Mouse (Mus musculus): Measurements from ENCODE around the gene Phf20. TPM values are rescaled to one million over a fixed set of nuclear protein-coding genes. Genes with fewer than 3 reads are reported as not detected.
"Not testable (repeated sequence)": the region's sequence is repeated elsewhere in the genome, so short reads cannot be mapped to it uniquely, and the experiment has no call there.

The Phf20 gene
- polyA plus RNA-seq, 1 experiment = 21.2 TPM

- DNase-seq (ENCODE audit: low read depth) = no peak
Observed at GRCm38 (mm10) chr2:156197129-156197911, 1.1 kb downstream of the Phf20 start.

DNA sequence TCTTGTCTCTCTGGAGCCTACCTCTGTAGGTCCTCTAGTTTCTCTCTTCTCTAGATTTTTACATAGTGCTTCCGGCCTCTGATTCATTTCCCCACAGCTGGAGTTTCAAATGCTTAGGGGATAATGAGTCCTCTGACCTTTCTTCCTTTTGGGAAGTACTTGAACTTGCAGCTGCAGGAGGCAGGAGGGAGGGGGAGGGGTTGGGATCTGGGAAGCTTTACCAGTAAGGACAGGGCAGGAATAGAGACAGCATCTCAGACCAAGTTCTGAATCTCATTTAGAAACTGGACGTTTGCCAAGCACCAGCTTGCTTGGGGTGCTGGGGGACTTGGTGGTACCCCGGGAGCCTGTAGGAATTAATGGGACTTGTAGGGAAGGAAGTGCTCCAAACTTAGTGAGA is 3.7 kb downstream of the Phf20 start:
- DNase-seq (ENCODE audit: low read depth) = no peak

- no peak for DNase-seq (ENCODE audit: low read depth)
Observed at GRCm38 (mm10) chr2:156201486-156201885, 5.2 kb downstream of the Phf20 start.

DNA sequence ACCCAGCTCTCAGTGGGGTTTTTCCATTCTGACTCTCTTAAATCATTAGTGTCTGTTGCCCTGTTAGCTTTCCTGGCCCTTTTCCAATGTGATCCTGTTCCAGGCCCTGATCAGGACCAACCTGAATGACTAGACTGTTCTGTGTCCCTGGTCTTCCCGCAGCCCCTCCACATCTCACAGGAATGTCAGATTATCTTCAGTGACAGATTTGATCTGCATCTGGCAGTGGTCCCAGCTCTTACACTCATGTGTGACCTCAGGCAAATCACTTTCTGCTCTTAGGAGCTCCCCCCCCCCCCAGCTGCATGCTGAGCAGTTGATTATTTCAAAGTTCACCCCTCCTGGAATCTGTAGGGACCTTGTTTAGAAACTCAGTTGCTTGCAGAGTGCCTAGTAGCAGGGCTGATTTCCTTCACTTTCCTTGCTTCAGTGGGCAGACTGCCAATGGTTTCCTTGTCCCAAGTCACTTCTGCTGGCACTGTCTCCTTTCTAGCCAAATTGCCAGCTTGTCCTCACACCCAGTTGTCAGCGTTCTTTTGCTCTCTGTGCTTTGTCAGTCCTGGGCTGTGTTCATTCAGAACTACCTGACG is 6.7 kb downstream of the Phf20 start:
- DNase-seq (ENCODE audit: low read depth) = no peak

DNA sequence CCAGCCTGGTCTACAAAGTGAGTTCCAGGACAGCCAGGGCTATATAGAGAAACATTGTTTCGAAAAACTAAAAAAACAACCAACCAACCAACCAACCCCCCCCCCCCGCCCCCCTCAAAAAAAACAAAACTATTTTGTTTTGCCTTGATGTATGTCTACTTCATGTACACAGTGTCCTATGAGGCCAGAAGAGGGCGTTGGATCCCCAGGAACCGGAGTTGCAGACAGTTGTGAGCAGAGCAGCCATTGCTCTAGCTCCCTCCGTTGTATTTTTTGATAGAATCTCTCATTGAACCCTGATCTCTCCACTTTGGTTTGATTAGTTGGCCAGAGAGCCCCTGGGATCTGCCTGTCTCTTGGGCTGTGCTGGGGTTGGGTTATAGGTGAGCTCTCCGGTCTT is 7.7 kb downstream of the Phf20 start:
- DNase-seq (ENCODE audit: low read depth) = no peak

GRCm38 (mm10) chr2:156217786-156218185 is 21.5 kb downstream of the Phf20 start:
- no peak for DNase-seq (ENCODE audit: low read depth)

DNA sequence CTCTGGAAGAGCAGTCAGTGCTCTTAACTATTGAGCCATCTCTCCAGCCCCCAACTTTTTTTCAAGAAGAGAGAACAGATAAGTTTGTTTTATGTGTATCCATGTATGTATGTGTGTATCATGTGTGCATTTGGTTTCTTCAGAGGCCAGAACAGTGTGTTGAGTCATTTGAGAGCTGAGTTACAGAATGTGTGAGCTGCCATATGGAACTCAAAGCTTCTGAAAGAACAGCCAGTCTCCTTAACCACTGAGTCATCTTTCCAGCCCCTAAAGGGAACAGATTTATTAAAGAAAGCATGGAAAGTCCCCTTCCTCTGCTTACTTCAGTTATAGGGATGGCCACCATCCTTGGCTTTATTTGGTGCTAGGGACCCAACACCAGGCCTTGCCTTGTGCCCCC is 25.8 kb downstream of the Phf20 start:
- no peak for DNase-seq (ENCODE audit: low read depth)

DNA sequence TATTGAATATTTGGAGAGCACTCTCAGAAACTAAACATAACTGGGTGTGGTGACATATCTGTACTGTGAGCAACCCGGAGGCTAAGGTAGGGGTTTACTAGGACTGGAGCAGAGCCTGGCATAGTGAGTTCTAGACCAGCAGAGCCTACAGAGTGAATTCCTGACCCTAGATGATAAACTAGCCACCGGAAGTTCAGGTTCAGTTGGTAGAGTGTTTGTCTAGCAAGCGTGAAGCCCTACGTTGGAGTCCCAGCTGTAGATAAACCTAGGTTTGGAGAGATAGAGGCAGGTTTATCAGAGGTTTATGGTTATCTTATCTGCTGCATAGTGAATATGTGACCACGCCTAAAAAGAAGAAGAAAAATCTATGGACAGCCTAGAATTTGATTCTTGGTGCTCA is 27.8 kb downstream of the Phf20 start:
- DNase-seq (ENCODE audit: low read depth) = no peak

- DNase-seq (ENCODE audit: low read depth) = no peak
Observed at GRCm38 (mm10) chr2:156227689-156228088, 31.4 kb downstream of the Phf20 start.

GRCm38 (mm10) chr2:156229171-156229570 is 32.9 kb downstream of the Phf20 start:
- DNase-seq (ENCODE audit: low read depth) = no peak

- DNase-seq (ENCODE audit: low read depth) = no peak
Observed at GRCm38 (mm10) chr2:156231340-156231739, 35.1 kb downstream of the Phf20 start.

- no peak for DNase-seq (ENCODE audit: low read depth)
Observed at GRCm38 (mm10) chr2:156233275-156233948, 37.1 kb downstream of the Phf20 start.

DNA sequence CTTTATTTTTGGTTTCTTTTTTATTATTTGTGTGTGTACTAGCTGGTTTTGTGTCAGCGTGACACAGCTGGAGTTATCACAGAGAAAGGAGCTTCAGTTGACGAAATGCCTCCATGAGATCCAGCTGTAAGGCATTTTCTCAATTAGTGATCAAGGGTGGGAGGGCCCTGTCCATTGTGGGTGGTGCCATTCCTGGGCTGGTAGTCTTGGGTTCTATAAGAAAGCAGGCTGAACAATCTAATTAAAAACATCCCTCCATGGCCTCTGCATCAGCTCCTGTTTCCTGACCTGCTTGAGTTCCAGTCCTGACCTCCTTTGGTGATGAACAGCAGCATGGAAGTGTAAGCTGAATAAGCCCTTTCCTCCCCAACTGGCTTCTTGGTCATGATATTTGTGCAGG is 37.8 kb downstream of the Phf20 start:
- DNase-seq (ENCODE audit: low read depth) = not testable (repeated sequence)

- DNase-seq (ENCODE audit: low read depth) = no peak
Observed at GRCm38 (mm10) chr2:156235847-156236246, 39.6 kb downstream of the Phf20 start.

- DNase-seq (ENCODE audit: low read depth) = no peak
Observed at GRCm38 (mm10) chr2:156241662-156242061, 45.4 kb downstream of the Phf20 start.

DNA sequence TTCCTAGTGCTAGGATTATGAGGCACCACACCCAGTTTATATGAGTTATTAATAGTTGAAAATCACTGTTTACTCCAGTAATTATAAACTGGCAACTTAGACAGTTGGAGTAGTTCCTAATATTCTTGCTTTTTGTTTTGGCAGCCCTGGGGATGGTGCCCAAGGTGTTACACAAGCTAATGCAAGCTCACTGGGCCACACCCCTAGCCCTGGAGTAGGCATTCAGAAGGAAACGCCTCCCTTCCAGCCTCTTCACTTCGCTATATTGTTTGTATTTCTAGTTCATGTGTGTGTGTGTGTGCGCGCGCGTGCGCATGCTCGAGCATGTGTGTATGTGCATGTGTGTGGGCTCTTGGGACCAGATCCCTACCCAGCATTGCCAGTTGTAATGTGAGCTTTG is 46.7 kb downstream of the Phf20 start:
- DNase-seq (ENCODE audit: low read depth) = no peak

DNA sequence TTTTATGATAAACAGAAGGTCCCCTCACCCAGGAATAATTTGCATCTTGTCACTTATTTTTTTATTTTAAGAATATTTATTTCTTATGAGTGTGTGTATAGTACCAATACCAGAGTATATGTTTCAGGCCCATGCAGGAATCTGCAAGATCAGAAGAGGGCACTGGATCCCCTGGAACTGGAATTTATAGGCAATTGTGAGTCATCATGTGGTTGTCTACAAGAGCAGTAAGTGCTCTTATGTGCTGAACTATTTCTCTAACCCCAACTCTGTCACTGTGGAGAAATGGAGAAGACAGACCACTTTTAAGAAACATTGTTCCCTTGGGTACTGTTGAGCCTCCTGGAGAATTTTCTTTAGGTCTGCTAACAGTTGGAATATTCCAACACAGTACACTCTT is 51.3 kb downstream of the Phf20 start:
- no peak for DNase-seq (ENCODE audit: low read depth)

DNA sequence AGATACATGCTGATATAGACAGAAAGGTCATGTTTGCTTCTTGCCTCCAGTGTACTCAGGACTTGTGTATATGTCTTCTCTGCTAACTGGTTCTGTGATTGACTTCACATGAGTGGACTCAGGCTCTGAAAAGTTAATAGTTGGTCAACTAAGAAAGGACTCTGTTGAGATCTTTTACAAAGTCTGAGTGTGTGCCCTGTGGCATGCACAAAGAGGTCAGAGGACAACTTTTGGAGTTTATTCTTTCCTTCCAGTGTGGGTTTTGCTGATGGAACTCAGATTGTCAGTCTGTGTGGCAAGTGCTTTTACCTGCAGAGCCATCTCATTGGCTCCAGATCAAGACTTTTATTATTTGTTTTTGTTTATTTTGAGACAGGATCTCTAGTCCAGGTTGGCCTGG is 54.5 kb downstream of the Phf20 start:
- DNase-seq (ENCODE audit: low read depth) = no peak

DNA sequence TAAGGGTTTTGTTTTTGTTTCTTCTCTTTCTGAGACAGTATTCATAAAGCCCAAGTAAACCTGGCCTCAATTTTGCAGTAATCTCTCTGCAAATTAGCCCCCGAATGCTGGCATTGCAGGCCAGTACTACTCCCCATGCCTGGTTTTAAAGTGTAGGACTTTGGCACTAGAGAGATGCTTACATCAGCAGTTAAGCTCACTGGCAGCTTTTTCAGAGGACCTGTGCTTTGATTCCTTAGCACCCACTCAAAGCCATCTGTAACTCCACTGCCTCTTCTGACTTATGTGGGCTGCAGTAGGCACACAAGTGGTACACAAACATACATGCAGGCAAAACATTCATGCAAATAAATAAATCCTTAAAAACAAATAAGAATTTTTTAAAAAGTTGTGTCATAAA is 55.0 kb downstream of the Phf20 start:
- DNase-seq (ENCODE audit: low read depth) = no peak

DNA sequence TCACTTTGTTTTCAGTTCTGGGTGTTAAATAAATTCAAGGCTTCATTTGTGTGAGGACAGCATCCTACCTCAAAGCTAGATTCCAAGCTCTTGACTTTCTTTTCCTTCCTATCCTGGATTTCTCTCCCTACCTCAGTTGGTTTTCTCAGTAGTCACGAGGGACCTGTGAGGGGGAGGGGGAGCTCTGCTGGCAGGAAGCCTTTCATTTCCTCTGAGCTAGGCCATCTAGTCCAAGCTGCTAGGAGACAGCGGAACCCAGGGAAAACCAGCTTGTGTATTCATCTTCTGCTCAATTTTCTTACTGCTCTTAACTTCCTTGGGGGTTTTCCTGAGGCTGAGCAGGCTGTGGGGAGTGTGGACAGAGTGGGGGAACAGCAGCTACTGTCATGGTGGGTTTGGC is 60.8 kb downstream of the Phf20 start:
- DNase-seq (ENCODE audit: low read depth) = no peak

DNA sequence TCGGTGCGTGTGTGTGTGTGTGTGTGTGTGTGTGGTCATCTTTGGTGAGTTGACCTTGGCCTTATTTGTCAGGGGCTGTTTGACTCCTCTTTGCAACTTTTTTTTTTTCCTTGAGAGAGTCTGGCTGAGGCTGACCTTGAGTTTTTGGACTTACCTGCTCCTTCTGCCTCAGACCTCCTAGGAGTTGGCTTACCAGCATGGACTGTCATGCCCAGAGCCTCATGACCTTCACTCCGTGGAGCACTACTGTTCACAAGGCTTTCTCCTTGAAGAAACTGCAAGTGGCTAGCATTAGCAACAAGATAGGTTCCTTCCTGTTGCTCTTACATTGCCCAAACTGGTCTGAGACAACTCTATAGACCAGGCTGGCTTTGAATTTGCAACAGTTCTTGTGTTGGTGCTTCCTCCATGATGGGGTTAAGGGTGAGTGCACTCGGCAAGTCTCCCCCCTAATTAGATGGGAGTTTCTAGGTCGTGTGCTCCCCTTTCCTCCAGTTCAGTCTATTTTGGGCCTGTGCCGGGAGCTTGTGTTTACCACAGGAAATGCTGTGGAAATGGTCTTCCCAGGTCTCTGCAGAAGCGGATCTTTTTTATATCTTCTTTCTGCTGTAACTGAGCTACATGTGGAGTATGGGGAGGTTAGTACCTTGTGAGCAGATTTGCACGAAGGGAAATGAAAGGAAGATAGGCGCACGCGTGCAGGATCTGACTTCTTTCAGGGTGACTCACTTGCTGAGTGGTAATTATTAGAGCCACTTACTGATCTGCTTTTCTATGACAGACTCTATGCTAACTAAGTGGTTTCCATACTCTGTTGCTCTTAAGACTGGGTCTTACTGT is 61.9 kb downstream of the Phf20 start:
- no peak for DNase-seq (ENCODE audit: low read depth)

GRCm38 (mm10) chr2:156260968-156261367 is 64.7 kb downstream of the Phf20 start:
- DNase-seq (ENCODE audit: low read depth) = no peak
